Mouse (Mus musculus): ENCODE measurements around the gene Shbg. TPM values are rescaled to one million over a fixed set of nuclear protein-coding genes. Genes with fewer than 3 reads are reported as not detected.
"Not testable (repeated sequence)": the region's sequence is repeated elsewhere in the genome, so short reads cannot be mapped to it uniquely, and the experiment has no call there.

Gene Shbg
- total and polyA plus RNA-seq, 2 experiments from 2014 or later, result not detected

GRCm38 (mm10) chr11:69622406-69622805 is 4.7 kb upstream of the Shbg start:
- H3K27me3 ChIP-seq (ENCODE audit: insufficient read depth, low read length), result no peaks in the 10 kb centered on the region
- no peak for ATAC-seq (ENCODE audit: low FRiP score)
- TF ChIP-seq CTCF (IDR thresholded peaks at IDR 0.05), result no peak
- no peaks in the 10 kb centered on the region for H3K36me3 ChIP-seq (ENCODE audit: insufficient read depth, low read length)
- H3K9me3 ChIP-seq (ENCODE audit: low read length), result no peaks in the 10 kb centered on the region
- peak overlapping the region; percentile 51 for H3K4me3 ChIP-seq (ENCODE audit: low read depth, low read length)
- 0 out of 2 replicates have a peak, but pooled peaks cover 4% of the 10 kb centered on the region for H3K4me1 ChIP-seq (ENCODE audit: insufficient read depth, low read length)
- DNase-seq (ENCODE audit: low spot score), result peak; percentile 18
- 34% methylated on average over 6 of the region's 6 CpGs for WGBS
- peak overlapping the region; percentile 76 for H3K4me2 ChIP-seq (ENCODE audit: low read depth, low read length, poor library complexity, severe bottlenecking)
- peak overlapping the region; percentile 85 for H3K27ac ChIP-seq (ENCODE audit: low read depth, low read length)
- peak overlapping the region; percentile 89 for H3K9ac ChIP-seq (replicated peaks; ENCODE audit: low read length, poor library complexity, severe bottlenecking)

- H3K4me1 ChIP-seq (ENCODE audit: insufficient read depth, low read length), result 0 out of 2 replicates have a peak, but pooled peaks cover 4% of the 10 kb centered on the region
- no peak for TF ChIP-seq CTCF (IDR thresholded peaks at IDR 0.05)
- peak within 1 kb of the TSS; percentile 51 for H3K4me3 ChIP-seq (ENCODE audit: low read depth, low read length)
- peak; percentile 93 for DNase-seq (ENCODE audit: low spot score)
- WGBS, result under 1% methylated on average over 20 of the region's 20 CpGs
- ATAC-seq (ENCODE audit: low FRiP score), result peak; percentile 84
- H3K4me2 ChIP-seq (ENCODE audit: low read depth, low read length, poor library complexity, severe bottlenecking), result peak within 1 kb of the TSS; percentile 76
- H3K27me3 ChIP-seq (ENCODE audit: insufficient read depth, low read length), result no peaks in the 10 kb centered on the region
- H3K9me3 ChIP-seq (ENCODE audit: low read length), result no peaks in the 10 kb centered on the region
- no peaks in the 10 kb centered on the region for H3K36me3 ChIP-seq (ENCODE audit: insufficient read depth, low read length)
- peak within 1 kb of the TSS; percentile 85 for H3K27ac ChIP-seq (ENCODE audit: low read depth, low read length)
- peak within 1 kb of the TSS; percentile 89 for H3K9ac ChIP-seq (replicated peaks; ENCODE audit: low read length, poor library complexity, severe bottlenecking)
These were observed 4.0 kb upstream of the Shbg start, which contains the start of gene Sat2 for GRCm38 (mm10) chr11:69621571-69622268. Sat2 (plus strand) TSS chr11:69622024.

DNA sequence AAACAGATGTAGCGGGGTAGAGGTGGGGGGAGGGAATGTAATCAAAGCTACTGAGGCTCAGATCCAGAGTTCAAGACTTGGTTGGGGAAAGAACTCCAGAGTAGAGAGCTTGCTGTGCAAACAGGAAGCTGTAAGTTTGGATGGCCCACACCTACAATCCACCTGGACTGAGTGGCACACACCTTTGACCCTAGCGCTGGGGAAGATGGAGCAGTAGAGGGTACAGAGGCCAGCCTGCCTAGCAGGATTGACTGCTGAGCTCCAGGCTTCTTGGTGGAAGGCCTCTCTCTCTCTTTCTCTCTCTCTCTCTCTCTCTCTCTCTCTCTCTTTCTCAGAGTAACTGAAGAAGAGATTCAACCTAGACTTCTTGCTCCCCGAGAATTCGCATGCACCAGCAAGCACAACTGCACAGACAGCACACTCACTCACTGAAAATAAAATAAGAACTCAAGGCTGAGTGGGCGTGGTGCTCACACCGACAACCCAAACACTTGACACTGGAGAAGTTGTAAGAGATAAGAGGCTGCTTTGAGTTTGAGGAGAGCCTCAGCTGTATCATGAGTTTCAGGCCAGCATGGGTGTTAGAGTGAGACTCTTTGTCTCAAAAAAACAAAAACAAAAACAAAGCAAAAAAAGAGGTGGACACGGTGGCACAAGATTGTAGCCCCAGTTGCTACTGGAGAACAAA is 2.8 kb upstream of the Shbg start:
- no peaks in the 10 kb centered on the region for H3K9me3 ChIP-seq (ENCODE audit: low read length)
- TF ChIP-seq CTCF (IDR thresholded peaks at IDR 0.05), result no peak
- no peak for ATAC-seq (ENCODE audit: low FRiP score)
- no peak overlapping the region for H3K4me3 ChIP-seq (ENCODE audit: low read depth, low read length)
- 89% methylated on average over 7 of the region's 7 CpGs for WGBS
- 0 out of 2 replicates have a peak, but pooled peaks cover 4% of the 10 kb centered on the region for H3K4me1 ChIP-seq (ENCODE audit: insufficient read depth, low read length)
- no peaks in the 10 kb centered on the region for H3K36me3 ChIP-seq (ENCODE audit: insufficient read depth, low read length)
- H3K27me3 ChIP-seq (ENCODE audit: insufficient read depth, low read length), result no peaks in the 10 kb centered on the region
- no peak for DNase-seq (ENCODE audit: low spot score)
- H3K4me2 ChIP-seq (ENCODE audit: low read depth, low read length, poor library complexity, severe bottlenecking), result no peak overlapping the region
- no peak overlapping the region for H3K27ac ChIP-seq (ENCODE audit: low read depth, low read length)
- no peak overlapping the region for H3K9ac ChIP-seq (replicated peaks; ENCODE audit: low read length, poor library complexity, severe bottlenecking)

DNA sequence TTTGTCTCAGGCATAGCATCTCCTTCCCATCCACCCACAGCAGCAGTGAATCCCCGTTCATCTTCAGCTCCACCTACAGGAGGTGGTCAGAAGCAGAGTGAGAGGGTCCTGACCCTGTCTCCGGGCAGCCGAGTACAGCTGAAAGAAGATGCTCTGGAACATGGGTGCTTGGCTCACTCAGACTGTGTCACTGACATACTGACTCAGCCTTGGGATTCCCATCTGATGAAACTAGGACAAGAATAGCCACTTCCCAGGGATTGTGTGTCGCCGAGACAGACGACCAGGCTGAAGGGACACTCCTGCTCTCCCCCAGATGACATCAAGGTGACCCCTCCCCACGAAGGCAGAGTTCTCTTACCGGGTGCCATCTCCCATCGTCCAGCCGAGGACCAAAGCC is 924 bp downstream of the Shbg start:
- ATAC-seq (ENCODE audit: low FRiP score) (no peak), DNase-seq (ENCODE audit: low spot score) (no peak)
- Histone ChIP-seq H3K27me3 (ENCODE audit: insufficient read depth, low read length) (no peaks in the 10 kb centered on the region), H3K9ac (replicated peaks; ENCODE audit: low read length, poor library complexity, severe bottlenecking) (no peak overlapping the region), H3K36me3 (ENCODE audit: insufficient read depth, low read length) (no peaks in the 10 kb centered on the region), H3K4me3 (ENCODE audit: low read depth, low read length) (no peak overlapping the region), H3K27ac (ENCODE audit: low read depth, low read length) (no peak overlapping the region), H3K9me3 (ENCODE audit: low read length) (no peaks in the 10 kb centered on the region), H3K4me2 (ENCODE audit: low read depth, low read length, poor library complexity, severe bottlenecking) (no peak overlapping the region), H3K4me1 (ENCODE audit: insufficient read depth, low read length) (no peaks in the 10 kb centered on the region)
- 0 out of 2 replicates have a peak, but pooled peaks have one; percentile 6 for TF ChIP-seq CTCF (IDR thresholded peaks at IDR 0.05)
- 50% methylated on average over 10 of the region's 10 CpGs for whole genome bisulfite sequencing

DNA sequence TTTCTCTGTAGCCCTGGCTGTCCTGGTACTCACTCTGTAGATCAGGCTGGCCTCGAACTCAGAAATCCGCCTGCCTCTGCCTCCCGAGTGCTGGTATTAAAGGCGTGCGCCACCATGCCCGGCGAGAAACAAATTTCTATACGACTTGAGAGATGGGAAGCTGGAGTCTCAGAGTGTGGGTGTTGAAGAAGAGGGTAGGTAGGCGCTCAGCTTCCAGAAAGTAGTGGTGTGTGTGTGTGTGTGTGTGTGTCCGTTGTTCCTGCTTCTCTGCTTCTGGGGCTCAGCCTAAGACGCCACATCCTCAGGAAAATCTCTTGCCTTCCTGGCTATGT is 3.5 kb downstream of the Shbg start:
- H3K36me3 ChIP-seq (ENCODE audit: insufficient read depth, low read length); H3K9ac ChIP-seq (replicated peaks; ENCODE audit: low read length, poor library complexity, severe bottlenecking); H3K27ac ChIP-seq (ENCODE audit: low read depth, low read length); H3K4me3 ChIP-seq (ENCODE audit: low read depth, low read length); DNase-seq (ENCODE audit: low spot score); H3K9me3 ChIP-seq (ENCODE audit: low read length); ATAC-seq (ENCODE audit: low FRiP score); H3K27me3 ChIP-seq (ENCODE audit: insufficient read depth, low read length); H3K4me1 ChIP-seq (ENCODE audit: insufficient read depth, low read length); H3K4me2 ChIP-seq (ENCODE audit: low read depth, low read length, poor library complexity, severe bottlenecking): not testable (repeated sequence)
- WGBS, result 47% methylated on average over 11 of the region's 11 CpGs
